ENCODE assay signal across 29 mouse cellular contexts in the genomic region with DNA sequence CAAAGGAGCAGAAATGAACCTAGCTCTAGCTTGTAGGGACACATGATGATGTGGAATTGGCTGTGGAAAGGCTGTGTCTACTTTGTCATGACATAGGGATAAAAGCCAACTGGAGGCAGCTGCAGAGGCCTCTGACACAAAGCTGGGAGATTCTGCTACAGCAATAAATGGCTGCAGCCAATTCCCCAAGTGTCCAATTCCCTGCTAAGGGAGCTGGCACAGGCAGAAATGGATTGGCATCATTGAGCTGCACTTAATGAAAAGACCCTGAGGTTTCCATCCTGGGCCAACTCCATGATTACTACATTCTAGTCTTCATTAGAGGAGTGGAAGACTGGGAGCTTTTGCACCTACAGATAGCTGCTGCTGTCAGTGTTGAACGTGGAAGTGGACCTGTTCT. TPM values are rescaled to one million over a fixed set of nuclear protein-coding genes. Genes with fewer than 3 reads are reported as not detected.
A peak's percentile ranks its signal among the peaks of the same experiment; 100 is the strongest.
DNase-seq lines count a peak whose midpoint lies in the region; ATAC-seq and TF ChIP-seq lines count a peak whose summit lies in the region.
"Had no signal": no experiment of that assay in that cellular context is flagged by ENCODE, and none has a peak within 500 bp of the region (broad histone marks: within the 10 kb centered on the region; RNA-seq: fewer than 3 reads in every experiment).

No protein-coding gene starts in this region.

- DNase-seq in forebrain, embryonic 11.5 days (ENCODE audit: low spot score) = no peak
- peak; percentile 69 for DNase-seq in hindbrain, postnatal 0 days (ENCODE audit: low spot score)
- DNase-seq: adrenal gland, adult 8-10 months; adrenal gland, postnatal 36 days; cerebellum, adult 11-12 months; cerebellum, adult 9-10 months; embryo, embryonic 11 days; gastrocnemius, postnatal 10 days; heart, adult 18-20 months; heart, postnatal 10 days; heart, postnatal 4 days; kidney, adult 11 months had no signal

- no peaks in the 10 kb centered on the region for H3K27me3 ChIP-seq in forebrain, embryonic 16.5 days (replicated peaks; ENCODE audit: control insufficient read depth, insufficient read depth, low read length)
- no peaks in the 10 kb centered on the region for H3K27me3 ChIP-seq in forebrain, embryonic 11.5 days (ENCODE audit: control insufficient read depth, insufficient read depth, low read length)
- no peaks in the 10 kb centered on the region for H3K27me3 ChIP-seq in hindbrain, embryonic 15.5 days
- H3K27me3 ChIP-seq in hindbrain, embryonic 12.5 days = no peaks in the 10 kb centered on the region
- H3K27me3 ChIP-seq in neural tube, embryonic 13.5 days = no peaks in the 10 kb centered on the region
- H3K27me3 ChIP-seq in neural tube, embryonic 15.5 days (replicated peaks) = no peaks in the 10 kb centered on the region
- H3K27me3 ChIP-seq in hindbrain, postnatal 0 days (ENCODE audit: insufficient read depth, low read length) = no peaks in the 10 kb centered on the region
- no peaks in the 10 kb centered on the region for H3K27me3 ChIP-seq in kidney, embryonic 14.5 days (ENCODE audit: control insufficient read depth, insufficient read depth, low read length)
- H3K27me3 ChIP-seq: embryonic facial prominence, embryonic 15.5 days had no signal

- H3K27ac ChIP-seq in forebrain, embryonic 16.5 days (ENCODE audit: low read length) = no peak overlapping the region; the same call in 1 of the 2 replicates
- H3K27ac ChIP-seq in forebrain, embryonic 11.5 days (ENCODE audit: low read depth, low read length) = no peak overlapping the region
- 0 out of 2 replicates have a peak overlapping the region, but pooled peaks have one; percentile 51 for H3K27ac ChIP-seq in hindbrain, embryonic 15.5 days (replicated peaks)
- H3K27ac ChIP-seq in hindbrain, embryonic 12.5 days = no peak overlapping the region
- no peak overlapping the region for H3K27ac ChIP-seq in neural tube, embryonic 13.5 days (replicated peaks)
- no peak overlapping the region for H3K27ac ChIP-seq in neural tube, embryonic 15.5 days (replicated peaks)
- H3K27ac ChIP-seq in hindbrain, postnatal 0 days = 0 out of 2 replicates have a peak overlapping the region, but pooled peaks have one; percentile 11
- no peak overlapping the region for H3K27ac ChIP-seq in kidney, embryonic 14.5 days (ENCODE audit: low read depth, low read length)
- H3K27ac ChIP-seq: embryonic facial prominence, embryonic 15.5 days; forebrain, embryonic 12.5 days; heart, embryonic 10.5 days had no signal

- 83% methylated on average over 1 of the region's 1 CpGs for WGBS in forebrain, embryonic 16.5 days
- 81% methylated on average over 1 of the region's 1 CpGs for WGBS in forebrain, embryonic 11.5 days
- WGBS in hindbrain, embryonic 15.5 days = 57% methylated on average over 1 of the region's 1 CpGs
- WGBS in hindbrain, embryonic 12.5 days = 91% methylated on average over 1 of the region's 1 CpGs
- WGBS in neural tube, embryonic 13.5 days = 71% methylated on average over 1 of the region's 1 CpGs
- WGBS in neural tube, embryonic 15.5 days = 63% methylated on average over 1 of the region's 1 CpGs
- 50% methylated on average over 1 of the region's 1 CpGs for WGBS in hindbrain, postnatal 0 days
- WGBS in kidney, embryonic 14.5 days = 88% methylated on average over 1 of the region's 1 CpGs

- H3K4me2 ChIP-seq in forebrain, embryonic 16.5 days (ENCODE audit: low read length) = no peak overlapping the region
- H3K4me2 ChIP-seq in forebrain, embryonic 11.5 days (ENCODE audit: low read depth, low read length, severe bottlenecking) = no peak overlapping the region
- no peak overlapping the region for H3K4me2 ChIP-seq in hindbrain, embryonic 15.5 days
- no peak overlapping the region for H3K4me2 ChIP-seq in hindbrain, embryonic 12.5 days (replicated peaks)
- H3K4me2 ChIP-seq in neural tube, embryonic 13.5 days = no peak overlapping the region
- no peak overlapping the region for H3K4me2 ChIP-seq in neural tube, embryonic 15.5 days
- no peak overlapping the region for H3K4me2 ChIP-seq in hindbrain, postnatal 0 days (ENCODE audit: low read depth, low read length)
- no peak overlapping the region for H3K4me2 ChIP-seq in kidney, embryonic 14.5 days (replicated peaks; ENCODE audit: low read depth, low read length)
- H3K4me2 ChIP-seq: embryonic facial prominence, embryonic 15.5 days; forebrain, embryonic 12.5 days had no signal

- no peaks in the 10 kb centered on the region for H3K36me3 ChIP-seq in forebrain, embryonic 16.5 days (ENCODE audit: control insufficient read depth, insufficient read depth)
- no peaks in the 10 kb centered on the region for H3K36me3 ChIP-seq in forebrain, embryonic 11.5 days (ENCODE audit: control insufficient read depth, insufficient read depth, low read length)
- no peaks in the 10 kb centered on the region for H3K36me3 ChIP-seq in hindbrain, embryonic 15.5 days
- no peaks in the 10 kb centered on the region for H3K36me3 ChIP-seq in hindbrain, embryonic 12.5 days
- H3K36me3 ChIP-seq in neural tube, embryonic 13.5 days = no peaks in the 10 kb centered on the region
- no peaks in the 10 kb centered on the region for H3K36me3 ChIP-seq in neural tube, embryonic 15.5 days
- H3K36me3 ChIP-seq in hindbrain, postnatal 0 days (ENCODE audit: insufficient read depth, low read length) = no peaks in the 10 kb centered on the region
- H3K36me3 ChIP-seq in kidney, embryonic 14.5 days (ENCODE audit: control insufficient read depth, insufficient read depth, low read length) = no peaks in the 10 kb centered on the region
- H3K36me3 ChIP-seq: embryonic facial prominence, embryonic 15.5 days; forebrain, embryonic 12.5 days; heart, embryonic 10.5 days had no signal

- TF ChIP-seq CTCF in hindbrain, postnatal 0 days (IDR thresholded peaks at IDR 0.05; ENCODE audit: low read depth) = no peak

- no peaks in the 10 kb centered on the region for H3K9me3 ChIP-seq in forebrain, embryonic 16.5 days (ENCODE audit: control insufficient read depth, low read length)
- H3K9me3 ChIP-seq in forebrain, embryonic 11.5 days (ENCODE audit: control insufficient read depth, low read length) = no peaks in the 10 kb centered on the region
- H3K9me3 ChIP-seq in hindbrain, embryonic 15.5 days = no peaks in the 10 kb centered on the region
- no peaks in the 10 kb centered on the region for H3K9me3 ChIP-seq in hindbrain, embryonic 12.5 days (replicated peaks)
- H3K9me3 ChIP-seq in neural tube, embryonic 13.5 days = no peaks in the 10 kb centered on the region
- no peaks in the 10 kb centered on the region for H3K9me3 ChIP-seq in neural tube, embryonic 15.5 days (replicated peaks)
- no peaks in the 10 kb centered on the region for H3K9me3 ChIP-seq in hindbrain, postnatal 0 days (ENCODE audit: low read length)
- H3K9me3 ChIP-seq in kidney, embryonic 14.5 days (ENCODE audit: control insufficient read depth, low read length) = no peaks in the 10 kb centered on the region
- H3K9me3 ChIP-seq: embryonic facial prominence, embryonic 15.5 days; forebrain, embryonic 12.5 days; heart, embryonic 10.5 days had no signal

- peak; percentile 20; the same call in 1 of the 2 replicates for ATAC-seq in forebrain, embryonic 16.5 days
- ATAC-seq in forebrain, embryonic 11.5 days (replicated peaks; ENCODE audit: low FRiP score) = no peak
- 0 out of 2 replicates have a peak, but pooled peaks have one; percentile 56 for ATAC-seq in hindbrain, embryonic 15.5 days (ENCODE audit: low FRiP score, low read depth)
- no peak for ATAC-seq in hindbrain, embryonic 12.5 days (ENCODE audit: low FRiP score)
- peak; percentile 56; the same call in 1 of the 2 replicates for ATAC-seq in neural tube, embryonic 13.5 days (ENCODE audit: low read depth)
- no peak for ATAC-seq in neural tube, embryonic 15.5 days (ENCODE audit: low FRiP score)
- 0 out of 2 replicates have a peak, but pooled peaks have one; percentile 21 for ATAC-seq in hindbrain, postnatal 0 days
- no peak for ATAC-seq in kidney, embryonic 14.5 days (ENCODE audit: low FRiP score, low TSS enrichment)
- ATAC-seq: inflammation-experienced regulatory T-cells, adult 6 months had no signal

- peaks cover 4% of the 10 kb centered on the region; the same call in 1 of the 2 replicates for H3K4me1 ChIP-seq in forebrain, embryonic 16.5 days (replicated peaks; ENCODE audit: control insufficient read depth, insufficient read depth, low read length)
- 0 out of 2 replicates have a peak, but pooled peaks cover 2% of the 10 kb centered on the region for H3K4me1 ChIP-seq in forebrain, embryonic 11.5 days (replicated peaks; ENCODE audit: control insufficient read depth, insufficient read depth, low read length)
- H3K4me1 ChIP-seq in hindbrain, embryonic 15.5 days (replicated peaks) = peaks cover 14% of the 10 kb centered on the region
- H3K4me1 ChIP-seq in hindbrain, embryonic 12.5 days = peaks cover 6% of the 10 kb centered on the region; the same call in 1 of the 2 replicates
- H3K4me1 ChIP-seq in neural tube, embryonic 13.5 days (replicated peaks) = peaks cover 15% of the 10 kb centered on the region
- H3K4me1 ChIP-seq in neural tube, embryonic 15.5 days = peaks cover 13% of the 10 kb centered on the region
- peaks cover 7% of the 10 kb centered on the region for H3K4me1 ChIP-seq in hindbrain, postnatal 0 days (ENCODE audit: insufficient read depth, low read length)
- no peaks in the 10 kb centered on the region for H3K4me1 ChIP-seq in kidney, embryonic 14.5 days (ENCODE audit: control insufficient read depth, insufficient read depth, low read length)
- H3K4me1 ChIP-seq: embryonic facial prominence, embryonic 15.5 days had no signal

- H3K9ac ChIP-seq in forebrain, embryonic 16.5 days (replicated peaks; ENCODE audit: low read depth, low read length) = no peak overlapping the region
- no peak overlapping the region for H3K9ac ChIP-seq in forebrain, embryonic 11.5 days (ENCODE audit: low read length)
- no peak overlapping the region for H3K9ac ChIP-seq in hindbrain, embryonic 15.5 days
- H3K9ac ChIP-seq in hindbrain, embryonic 12.5 days = no peak overlapping the region
- H3K9ac ChIP-seq in neural tube, embryonic 13.5 days = no peak overlapping the region
- no peak overlapping the region for H3K9ac ChIP-seq in neural tube, embryonic 15.5 days (replicated peaks)
- no peak overlapping the region for H3K9ac ChIP-seq in hindbrain, postnatal 0 days (replicated peaks; ENCODE audit: low read length)
- H3K9ac ChIP-seq in kidney, embryonic 14.5 days (ENCODE audit: low read depth, low read length) = no peak overlapping the region
- H3K9ac ChIP-seq: embryonic facial prominence, embryonic 15.5 days; forebrain, embryonic 12.5 days had no signal

- H3K4me3 ChIP-seq in forebrain, embryonic 16.5 days (replicated peaks; ENCODE audit: low read length) = no peak overlapping the region
- no peak overlapping the region for H3K4me3 ChIP-seq in forebrain, embryonic 11.5 days (ENCODE audit: low read depth, low read length)
- no peak overlapping the region for H3K4me3 ChIP-seq in hindbrain, embryonic 15.5 days
- H3K4me3 ChIP-seq in hindbrain, embryonic 12.5 days = no peak overlapping the region
- H3K4me3 ChIP-seq in neural tube, embryonic 13.5 days = no peak overlapping the region
- H3K4me3 ChIP-seq in neural tube, embryonic 15.5 days (replicated peaks) = no peak overlapping the region
- no peak overlapping the region for H3K4me3 ChIP-seq in hindbrain, postnatal 0 days (ENCODE audit: low read length)
- no peak overlapping the region for H3K4me3 ChIP-seq in kidney, embryonic 14.5 days (ENCODE audit: low read length)
- H3K4me3 ChIP-seq: embryonic facial prominence, embryonic 15.5 days; erythroblast, embryonic 14.5 days; forebrain, embryonic 12.5 days; heart, embryonic 10.5 days had no signal

RNA-seq across cellular contexts. Expression of gene Gm11096, which starts 44.8 kb away (rescaled TPM):
- polyA plus RNA-seq in forebrain, embryonic 16.5 days (2015; fragmentation: Nextera tagmentation; extraction: Ambion mirVana) = not detected in 2 replicates
- polyA plus RNA-seq in forebrain, embryonic 11.5 days (2014; fragmentation: Nextera tagmentation; extraction: Ambion mirVana) = not detected in 2 replicates
- not detected in 2 replicates for polyA plus RNA-seq in hindbrain, embryonic 15.5 days (2015; fragmentation: Nextera tagmentation; extraction: Ambion mirVana)
- polyA plus RNA-seq in hindbrain, embryonic 12.5 days (2016; fragmentation: Nextera tagmentation; extraction: Ambion mirVana) = not detected in 2 replicates
- polyA plus RNA-seq in neural tube, embryonic 13.5 days (2015; fragmentation: Nextera tagmentation; extraction: Ambion mirVana) = not detected in 2 replicates
- not detected in 2 replicates for polyA plus RNA-seq in neural tube, embryonic 15.5 days (2015; fragmentation: Nextera tagmentation; extraction: Ambion mirVana)
- not detected in 2 replicates for total RNA-seq in hindbrain, postnatal 0 days (2014; rRNA removed)
- not detected in 2 replicates for polyA plus RNA-seq in hindbrain, postnatal 0 days (2015; fragmentation: Nextera tagmentation; extraction: Ambion mirVana)
- polyA plus RNA-seq in kidney, embryonic 14.5 days (2014; fragmentation: Nextera tagmentation; extraction: Ambion mirVana) = not detected in 2 replicates
- total RNA-seq: adrenal gland, adult 8-10 months; adrenal gland, postnatal 36 days; common myeloid progenitor, adult 5-6 weeks; ES-E14; gastrocnemius, postnatal 10 days; gastrocnemius, postnatal 4 days; heart, adult 18-20 months; heart, postnatal 10 days; heart, postnatal 4 days had no signal
- polyA plus RNA-seq: embryonic facial prominence, embryonic 11.5 days; embryonic facial prominence, embryonic 15.5 days; erythroblast, embryonic 14.5 days; forebrain, embryonic 12.5 days; frontal cortex, adult 2 months; heart, embryonic 10.5 days; heart, embryonic 14.5 days; inflammation-experienced regulatory T-cells, adult 6 months had no signal

Comparison
In these comparisons a context has a peak if more than half of its experiments do, and no peak if none do; other contexts are left out.
1. ATAC-seq: peak in forebrain, embryonic 16.5 days (single experiment), hindbrain, embryonic 15.5 days (single experiment), neural tube, embryonic 13.5 days (single experiment) and hindbrain, postnatal 0 days (single experiment); none in forebrain, embryonic 11.5 days (single experiment), hindbrain, embryonic 12.5 days (single experiment), neural tube, embryonic 15.5 days (single experiment) and kidney, embryonic 14.5 days (single experiment).
2. H3K27ac ChIP-seq: peak in hindbrain, embryonic 15.5 days (single experiment) and hindbrain, postnatal 0 days (single experiment); none in forebrain, embryonic 16.5 days (single experiment), forebrain, embryonic 11.5 days (single experiment), hindbrain, embryonic 12.5 days (single experiment), neural tube, embryonic 13.5 days (single experiment), neural tube, embryonic 15.5 days (single experiment) and kidney, embryonic 14.5 days (single experiment).